Mouse (Mus musculus): ENCODE measurements around the gene Kirrel3.

The Kirrel3 gene

DNA sequence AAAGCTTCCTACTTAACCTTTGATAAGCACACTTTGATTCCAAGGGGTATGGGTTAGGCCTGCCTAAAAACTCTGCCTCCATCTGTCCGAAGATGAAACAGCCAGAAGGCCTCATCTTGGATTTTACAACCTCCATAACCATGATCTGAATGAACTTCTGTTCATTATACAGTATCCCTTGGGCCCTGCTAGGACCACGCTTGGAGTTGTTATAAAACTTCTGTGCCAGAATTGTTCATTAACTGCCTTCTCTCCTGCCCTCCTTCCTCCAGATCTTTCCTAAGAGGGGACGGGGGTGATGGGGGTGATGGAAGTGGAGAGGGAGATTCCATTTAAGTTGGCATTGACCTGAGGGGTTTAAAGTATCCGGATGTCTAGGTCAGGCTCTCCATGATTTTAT lies 572.5 kb downstream of the Kirrel3 start:
- no peak for DNase-seq (ENCODE audit: low spot score)

DNA sequence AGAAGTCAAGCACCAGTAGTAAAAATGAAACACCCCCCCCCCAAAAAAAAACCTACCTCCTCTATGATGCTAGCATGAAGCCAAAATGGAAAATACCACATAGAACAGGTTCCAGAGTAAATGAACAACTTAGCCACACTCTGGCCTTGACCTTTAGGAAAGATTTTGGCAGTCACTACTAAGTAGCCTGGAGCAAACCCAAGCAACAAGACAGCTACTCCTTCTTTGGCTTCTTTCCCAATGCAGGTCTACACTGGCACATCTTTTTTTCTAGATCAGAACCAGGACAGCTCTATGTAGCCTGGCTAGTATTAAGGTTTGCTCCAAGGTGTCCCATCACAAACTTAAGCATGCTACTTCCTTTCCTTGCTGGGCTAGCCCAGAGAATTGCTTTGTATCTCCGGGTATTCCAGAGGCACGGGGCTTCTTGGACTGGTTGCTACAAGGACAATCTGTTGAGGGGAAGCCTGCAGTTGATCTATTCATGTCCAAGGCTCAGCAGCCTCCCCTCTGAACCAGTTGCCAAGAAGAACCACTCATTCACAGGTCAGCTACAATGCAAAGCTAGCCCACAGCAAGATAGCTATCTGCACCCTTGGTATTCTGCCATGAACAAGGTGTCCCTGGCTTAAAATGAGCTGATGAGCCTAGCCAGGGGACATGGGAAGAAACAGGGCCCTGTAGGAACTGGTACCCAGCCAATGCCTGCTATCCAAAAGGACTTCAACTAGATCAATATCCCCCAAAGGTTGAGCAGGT lies 573.1 kb downstream of the Kirrel3 start:
- DNase-seq (ENCODE audit: low spot score): no peak

DNA sequence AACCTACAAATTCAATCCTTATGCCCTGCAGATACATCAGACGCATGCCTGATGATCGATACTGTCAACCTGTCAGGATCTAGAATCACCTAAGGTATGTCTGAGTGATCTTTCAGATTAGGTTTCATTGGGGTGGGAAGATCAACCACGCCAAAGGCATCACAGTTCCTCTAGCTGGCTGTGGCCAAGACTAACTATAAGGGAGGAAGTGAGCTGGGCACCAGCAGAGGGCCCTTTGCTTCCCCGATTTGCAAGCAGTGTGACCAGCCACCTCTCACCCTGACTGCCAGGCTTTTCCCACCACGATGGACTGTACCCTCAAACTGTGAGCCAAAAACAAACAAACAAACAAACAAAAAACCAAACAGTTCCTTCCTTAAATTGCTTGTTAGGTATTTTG lies 574.2 kb downstream of the Kirrel3 start:
- no peak for DNase-seq (ENCODE audit: low spot score)

DNA sequence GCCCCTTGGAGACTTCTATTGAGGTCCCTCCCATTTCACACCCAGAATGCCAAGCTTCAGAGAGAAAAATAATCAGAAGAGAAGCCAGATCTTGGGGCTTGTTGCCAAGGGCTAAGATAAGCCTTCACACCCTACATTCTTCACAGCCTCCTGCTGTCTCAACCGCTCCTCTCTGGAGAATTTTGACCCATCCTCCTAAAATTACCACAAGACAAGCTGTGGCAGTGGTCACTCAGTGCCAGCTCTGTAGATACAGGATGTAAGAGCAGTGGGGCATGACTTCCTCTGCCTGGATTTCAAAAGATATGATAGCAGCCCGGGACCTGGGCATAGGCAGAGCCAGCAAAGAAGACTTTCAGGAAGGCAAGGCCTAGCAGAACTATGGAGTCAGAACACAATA lies 575.8 kb downstream of the Kirrel3 start:
- DNase-seq (ENCODE audit: low spot score): no peak
